Comparison of ENCODE assay signal across 18 mouse cellular contexts in the genomic region with DNA sequence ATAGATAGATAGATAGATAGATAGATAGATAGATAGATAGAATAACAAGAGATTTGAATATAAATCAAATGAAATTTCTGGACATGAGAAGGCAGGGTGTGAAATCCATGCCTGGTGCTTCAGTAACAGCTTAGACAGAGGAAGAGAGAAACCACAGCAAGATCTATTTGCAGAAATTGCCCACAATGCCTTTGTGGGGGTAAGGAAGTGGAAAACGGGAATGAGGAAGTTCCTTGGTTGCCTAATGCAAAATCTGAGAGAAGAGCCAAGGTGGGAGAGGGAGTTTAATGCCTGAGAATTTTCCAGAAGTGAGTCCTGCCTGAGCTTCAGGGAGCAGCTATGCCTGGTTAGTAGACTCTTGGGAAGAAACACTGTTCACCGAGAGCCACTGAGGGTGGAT. TPM values are rescaled to one million over a fixed set of nuclear protein-coding genes. Genes with fewer than 3 reads are reported as not detected.
"Had no signal": no experiment of that assay in that cellular context is flagged by ENCODE, and none has a peak within 500 bp of the region (broad histone marks: within the 10 kb centered on the region; RNA-seq: fewer than 3 reads in every experiment).

No protein-coding gene starts in this region.

- H3K27ac ChIP-seq: layer of hippocampus, adult 2 months; limb, embryonic 10.5 days; liver, embryonic 13.5 days; midbrain, embryonic 15.5 days had no signal

- ATAC-seq: inflammation-experienced regulatory T-cells, adult 6 months; liver, postnatal 0 days; midbrain, embryonic 15.5 days had no signal

- DNase-seq: kidney, adult 11 months; kidney, adult 9 months; kidney, postnatal 10 days; kidney, postnatal 4 days; liver, embryonic 13.5 days; liver, postnatal 0 days; retina, postnatal 1 day; thymus, postnatal 4 days had no signal

- H3K4me1 ChIP-seq: liver, embryonic 13.5 days; megakaryocyte, embryonic 14.5 days had no signal

- H3K4me3 ChIP-seq: layer of hippocampus, adult 2 months; limb, embryonic 10.5 days; liver, embryonic 13.5 days; megakaryocyte, embryonic 14.5 days; midbrain, embryonic 15.5 days; neural tube, embryonic 13.5 days had no signal

- H3K36me3 ChIP-seq: limb, embryonic 10.5 days; liver, embryonic 13.5 days; midbrain, embryonic 15.5 days; neural tube, embryonic 13.5 days had no signal

- H3K9ac ChIP-seq: liver, embryonic 13.5 days; liver, postnatal 0 days; midbrain, embryonic 15.5 days; neural tube, embryonic 13.5 days had no signal

- H3K4me2 ChIP-seq: liver, embryonic 13.5 days; midbrain, embryonic 11.5 days; midbrain, embryonic 15.5 days; neural tube, embryonic 13.5 days had no signal

- H3K9me3 ChIP-seq: limb, embryonic 10.5 days; liver, embryonic 13.5 days; midbrain, embryonic 15.5 days had no signal

- H3K27me3 ChIP-seq: midbrain, embryonic 15.5 days had no signal

RNA-seq across cellular contexts. Expression of a gene that starts 31.8 kb away (rescaled TPM):
- polyA plus RNA-seq: inflammation-experienced regulatory T-cells, adult 6 months; limb, embryonic 10.5 days; liver, embryonic 13.5 days; liver, postnatal 0 days; lung, embryonic 16.5 days; midbrain, embryonic 11.5 days; stomach, embryonic 16.5 days; thymus, postnatal 0 days had no signal
